Mouse (Mus musculus) midbrain, embryonic 13.5 days (tissue): ENCODE results near the gene Ficd. TPM values are rescaled to one million over a fixed set of nuclear protein-coding genes. Genes with fewer than 3 reads are reported as not detected.

Experiments
- ATAC-seq: fragments of 200-750 bp; cut with Nextera tagmentation; 2 replicates; pipeline ENCODE4 v1.8.0; 2017; ENCODE audit warnings: mild to moderate bottlenecking, moderate TSS enrichment, moderate library complexity
- H3K27ac ChIP-seq: fragments of 300-500 bp; sonication (generic); 2 replicates; pipeline ENCODE4 v1.5.1; 2015; ENCODE audit warnings: inconsistent platforms, mild to moderate bottlenecking, moderate library complexity
- H3K27me3 ChIP-seq: fragments of 300-500 bp; sonication (generic); 2 replicates; pipeline ENCODE4 v1.6.1; 2015; ENCODE audit warnings: mild to moderate bottlenecking, inconsistent platforms
- H3K36me3 ChIP-seq: fragments of 300-500 bp; sonication (generic); 2 replicates; pipeline ENCODE4 v1.6.1; 2015; ENCODE audit warnings: mild to moderate bottlenecking, inconsistent platforms
- H3K4me1 ChIP-seq: fragments of 300-500 bp; sonication (generic); replicated peaks from 2 replicates; pipeline ENCODE4 v1.6.1; 2015; ENCODE audit warnings: inconsistent platforms
- H3K4me2 ChIP-seq: fragments of 300-500 bp; sonication (generic); replicated peaks from 2 replicates; pipeline ENCODE4 v1.6.1; 2015; ENCODE audit warnings: moderate library complexity, mild to moderate bottlenecking, inconsistent platforms
- H3K4me3 ChIP-seq: fragments of 300-500 bp; sonication (generic); replicated peaks from 2 replicates; pipeline ENCODE4 v1.5.1; 2015; ENCODE audit warnings: mild to moderate bottlenecking, inconsistent platforms
- H3K9ac ChIP-seq: fragments of 300-500 bp; sonication (generic); replicated peaks from 2 replicates; pipeline ENCODE4 v1.6.1; 2015; ENCODE audit warnings: mild to moderate bottlenecking, inconsistent platforms
- H3K9me3 ChIP-seq: fragments of 300-500 bp; sonication (generic); 2 replicates; pipeline ENCODE4 v1.6.1; 2016; ENCODE audit warnings: mild to moderate bottlenecking, inconsistent platforms
- WGBS: fragments of 180-500 bp; shearing (Covaris S2); methylation state at CpG from one replicate; pipeline ENCODE4 v1.1.7; 2015; 5-methylcytosine and 5-hydroxymethylcytosine counted together
- polyA plus RNA-seq: library from polyadenylated mRNA; unstranded; fragments of >200 nt; fragmentation: Nextera tagmentation; extraction: Ambion mirVana; gene quantifications from 2 replicates; pipeline ENCODE4 v1.2.1, GENCODE M21; 2015

Ficd gene
- polyA plus RNA-seq: 7.2 and 7.8 TPM in 2 replicates

- H3K27me3 ChIP-seq: no peaks in the 10 kb centered on the region
- H3K4me2 ChIP-seq: peak within 1 kb of the TSS; percentile 84
- no peaks in the 10 kb centered on the region for H3K9me3 ChIP-seq
- H3K9ac ChIP-seq: peak within 1 kb of the TSS; percentile 68
- ATAC-seq: peak; percentile 97
- H3K27ac ChIP-seq: peak within 1 kb of the TSS; percentile 97
- H3K36me3 ChIP-seq: peaks cover 31% of the 10 kb centered on the region
- peak within 1 kb of the TSS; percentile 61 for H3K4me3 ChIP-seq
- H3K4me1 ChIP-seq: peaks cover 29% of the 10 kb centered on the region
- WGBS: under 1% methylated on average over 43 of the region's 71 CpGs
Measured at GRCm38 (mm10) chr5:113735345-113736112, at the start of gene Ficd. Ficd (plus strand) TSS chr5:113735803.

GRCm38 (mm10) chr5:113687514-113687913, 48.1 kb upstream of the Ficd start:
- Histone ChIP-seq H3K36me3 (no peaks in the 10 kb centered on the region), H3K27ac (no peak overlapping the region)
- ATAC-seq: no peak

GRCm38 (mm10) chr5:113690069-113690548, 45.5 kb upstream of the Ficd start:
- 44% methylated on average over 15 of the region's 15 CpGs for WGBS
- H3K36me3 ChIP-seq: no peaks in the 10 kb centered on the region
- H3K4me1 ChIP-seq: peaks cover 27% of the 10 kb centered on the region
- peak overlapping the region; percentile 26 for H3K4me2 ChIP-seq
- H3K9ac ChIP-seq: no peak overlapping the region
- no peaks in the 10 kb centered on the region; the same call in 1 of the 2 replicates for H3K9me3 ChIP-seq
- peak overlapping the region; percentile 73 for H3K27ac ChIP-seq
- no peak overlapping the region for H3K4me3 ChIP-seq
- peaks cover 3% of the 10 kb centered on the region; the same call in 1 of the 2 replicates for H3K27me3 ChIP-seq
- peak; percentile 81 for ATAC-seq

More at GRCm38 (mm10) chr5:113687514-113687913, 48.1 kb upstream of the Ficd start:
- 83% methylated on average over 5 of the region's 5 CpGs for WGBS
- H3K27me3 ChIP-seq: peaks cover 3% of the 10 kb centered on the region; the same call in 1 of the 2 replicates
- no peak overlapping the region for H3K9ac ChIP-seq
- no peaks in the 10 kb centered on the region; the same call in 1 of the 2 replicates for H3K9me3 ChIP-seq
- no peak overlapping the region for H3K4me2 ChIP-seq
- no peak overlapping the region for H3K4me3 ChIP-seq
- peaks cover 23% of the 10 kb centered on the region for H3K4me1 ChIP-seq

GRCm38 (mm10) chr5:113690866-113691265, 44.7 kb upstream of the Ficd start:
- WGBS: 84% methylated on average over 2 of the region's 2 CpGs
- ATAC-seq: peak; percentile 66
- no peaks in the 10 kb centered on the region; the same call in 1 of the 2 replicates for H3K9me3 ChIP-seq
- H3K27me3 ChIP-seq: peaks cover 3% of the 10 kb centered on the region; the same call in 1 of the 2 replicates
- H3K9ac ChIP-seq: no peak overlapping the region
- no peak overlapping the region for H3K4me3 ChIP-seq
- H3K4me2 ChIP-seq: no peak overlapping the region
- peaks cover 28% of the 10 kb centered on the region for H3K4me1 ChIP-seq
- no peaks in the 10 kb centered on the region for H3K36me3 ChIP-seq
- H3K27ac ChIP-seq: peak overlapping the region; percentile 73

GRCm38 (mm10) chr5:113693196-113693755, 42.3 kb upstream of the Ficd start:
- H3K36me3 ChIP-seq: no peaks in the 10 kb centered on the region
- no peak for ATAC-seq
- H3K27me3 ChIP-seq: peaks cover 1% of the 10 kb centered on the region; the same call in 1 of the 2 replicates
- H3K4me2 ChIP-seq: no peak overlapping the region
- no peaks in the 10 kb centered on the region for H3K9me3 ChIP-seq
- no peak overlapping the region for H3K4me3 ChIP-seq
- WGBS: 86% methylated on average over 8 of the region's 8 CpGs
- peaks cover 27% of the 10 kb centered on the region for H3K4me1 ChIP-seq
- H3K27ac ChIP-seq: no peak overlapping the region
- H3K9ac ChIP-seq: no peak overlapping the region

GRCm38 (mm10) chr5:113694000-113694399, 41.6 kb upstream of the Ficd start:
- peaks cover 24% of the 10 kb centered on the region for H3K4me1 ChIP-seq
- no peak overlapping the region for H3K4me2 ChIP-seq
- H3K27ac ChIP-seq: no peak overlapping the region
- H3K9ac ChIP-seq: no peak overlapping the region
- H3K27me3 ChIP-seq: no peaks in the 10 kb centered on the region
- H3K4me3 ChIP-seq: no peak overlapping the region
- 69% methylated on average over 4 of the region's 4 CpGs for WGBS
- no peak for ATAC-seq
- no peaks in the 10 kb centered on the region for H3K9me3 ChIP-seq
- no peaks in the 10 kb centered on the region for H3K36me3 ChIP-seq

GRCm38 (mm10) chr5:113694415-113694814, 41.2 kb upstream of the Ficd start:
- no peak overlapping the region for H3K4me2 ChIP-seq
- H3K36me3 ChIP-seq: no peaks in the 10 kb centered on the region
- 40% methylated on average over 5 of the region's 5 CpGs for WGBS
- no peak overlapping the region for H3K27ac ChIP-seq
- no peak overlapping the region for H3K9ac ChIP-seq
- no peaks in the 10 kb centered on the region for H3K9me3 ChIP-seq
- H3K4me1 ChIP-seq: peaks cover 24% of the 10 kb centered on the region
- no peak overlapping the region for H3K4me3 ChIP-seq
- H3K27me3 ChIP-seq: no peaks in the 10 kb centered on the region
- ATAC-seq: no peak

GRCm38 (mm10) chr5:113700388-113701023, 35.1 kb upstream of the Ficd start:
- Histone ChIP-seq H3K9ac (no peak overlapping the region), H3K27ac (no peak overlapping the region), H3K4me3 (no peak overlapping the region), H3K27me3 (no peaks in the 10 kb centered on the region), H3K4me1 (peaks cover 18% of the 10 kb centered on the region), H3K4me2 (no peak overlapping the region), H3K36me3 (no peaks in the 10 kb centered on the region), H3K9me3 (no peaks in the 10 kb centered on the region)
- WGBS: 85% methylated on average over 19 of the region's 19 CpGs
- ATAC-seq: no peak

GRCm38 (mm10) chr5:113703803-113704585, 31.6 kb upstream of the Ficd start:
- Histone ChIP-seq H3K4me2 (no peak overlapping the region), H3K36me3 (no peaks in the 10 kb centered on the region), H3K9me3 (no peaks in the 10 kb centered on the region), H3K9ac (no peak overlapping the region), H3K4me1 (peaks cover 18% of the 10 kb centered on the region), H3K4me3 (no peak overlapping the region), H3K27ac (peak overlapping the region; percentile 67), H3K27me3 (no peaks in the 10 kb centered on the region)
- ATAC-seq: peak; percentile 61
- 43% methylated on average over 21 of the region's 21 CpGs for WGBS

GRCm38 (mm10) chr5:113712861-113713260, 22.7 kb upstream of the Ficd start:
- Histone ChIP-seq H3K36me3 (no peaks in the 10 kb centered on the region), H3K9ac (no peak overlapping the region), H3K4me1 (peaks cover 23% of the 10 kb centered on the region), H3K4me3 (no peak overlapping the region), H3K9me3 (no peaks in the 10 kb centered on the region), H3K27me3 (no peaks in the 10 kb centered on the region), H3K4me2 (no peak overlapping the region), H3K27ac (no peak overlapping the region)
- WGBS: 81% methylated on average over 2 of the region's 2 CpGs
- ATAC-seq: no peak

GRCm38 (mm10) chr5:113716581-113717388, 18.8 kb upstream of the Ficd start:
- H3K9ac ChIP-seq: no peak overlapping the region

More at GRCm38 (mm10) chr5:113716581-113717388, 18.8 kb upstream of the Ficd start:
- Histone ChIP-seq H3K4me1 (peaks cover 39% of the 10 kb centered on the region), H3K27ac (peak overlapping the region; percentile 90), H3K27me3 (no peaks in the 10 kb centered on the region), H3K4me3 (no peak overlapping the region), H3K4me2 (peak overlapping the region; percentile 37), H3K36me3 (no peaks in the 10 kb centered on the region), H3K9me3 (no peaks in the 10 kb centered on the region)
- ATAC-seq: peak; percentile 89
- WGBS: 6% methylated on average over 12 of the region's 12 CpGs
